Comparison of ENCODE assay signal across 17 mouse cellular contexts in the genomic region with DNA sequence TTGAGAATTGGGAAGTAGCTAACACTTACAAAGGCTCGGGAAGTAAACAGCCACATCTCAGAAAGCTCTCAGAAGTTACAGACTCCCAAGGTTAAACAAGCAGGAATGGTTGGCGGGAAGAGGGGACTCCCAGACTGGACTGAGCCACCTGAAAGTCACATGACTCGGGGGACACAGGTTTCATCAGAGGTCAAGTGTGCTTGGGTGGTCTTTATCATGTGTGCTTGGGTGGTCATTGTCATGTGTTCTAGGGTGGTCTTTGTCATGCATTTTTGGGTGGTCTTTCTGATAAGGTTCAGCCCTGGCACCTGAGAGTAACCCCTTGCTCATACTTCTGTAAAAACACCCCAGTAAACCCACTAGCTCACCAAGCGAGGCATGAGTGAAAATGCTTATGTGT.
"Had no signal": no experiment of that assay in that cellular context is flagged by ENCODE, and none has a peak within 500 bp of the region (broad histone marks: within the 10 kb centered on the region; RNA-seq: fewer than 3 reads in every experiment).

No protein-coding gene starts in this region.

- H3K4me1 ChIP-seq: lung, embryonic 15.5 days; megakaryocyte, embryonic 14.5 days; midbrain, embryonic 13.5 days; neural tube, embryonic 12.5 days; stomach, embryonic 15.5 days had no signal

- H3K4me2 ChIP-seq: lung, embryonic 15.5 days; midbrain, embryonic 11.5 days; midbrain, embryonic 13.5 days; midbrain, embryonic 15.5 days; neural tube, embryonic 12.5 days; stomach, embryonic 15.5 days had no signal

- H3K27me3 ChIP-seq: lung, embryonic 15.5 days; megakaryocyte, embryonic 14.5 days; midbrain, embryonic 13.5 days; midbrain, embryonic 15.5 days; neural tube, embryonic 12.5 days; stomach, embryonic 15.5 days had no signal

- H3K27ac ChIP-seq: lung, embryonic 15.5 days; macrophage; midbrain, embryonic 13.5 days; midbrain, embryonic 15.5 days; neural tube, embryonic 12.5 days; stomach, embryonic 15.5 days; stomach, postnatal 0 days had no signal

- H3K36me3 ChIP-seq: lung, embryonic 15.5 days; midbrain, embryonic 13.5 days; midbrain, embryonic 15.5 days; neural tube, embryonic 12.5 days; stomach, embryonic 15.5 days had no signal

- H3K4me3 ChIP-seq: lung, embryonic 15.5 days; megakaryocyte, embryonic 14.5 days; midbrain, embryonic 13.5 days; midbrain, embryonic 15.5 days; neural tube, embryonic 12.5 days; stomach, embryonic 15.5 days had no signal

- H3K9ac ChIP-seq: lung, embryonic 15.5 days; midbrain, embryonic 13.5 days; midbrain, embryonic 15.5 days; neural tube, embryonic 12.5 days; stomach, embryonic 15.5 days had no signal

- ATAC-seq: lung, postnatal 0 days; midbrain, embryonic 13.5 days; midbrain, embryonic 15.5 days had no signal

- H3K9me3 ChIP-seq: lung, embryonic 15.5 days; midbrain, embryonic 13.5 days; midbrain, embryonic 15.5 days; stomach, embryonic 15.5 days had no signal

- DNase-seq: lung, adult 2 months; lung, postnatal 14 days; lung, postnatal 36 days; right cerebral cortex, postnatal 14 days; thymus, adult 2 months; thymus, postnatal 25 days; thymus, postnatal 4 days had no signal
